Mouse (Mus musculus): ENCODE results near the gene Fbln2. TPM values are rescaled to one million over a fixed set of nuclear protein-coding genes. Genes with fewer than 3 reads are reported as not detected.

Gene Fbln2
- total and polyA plus RNA-seq, 3 experiments, result 0.27 TPM; not detected in 2

DNA sequence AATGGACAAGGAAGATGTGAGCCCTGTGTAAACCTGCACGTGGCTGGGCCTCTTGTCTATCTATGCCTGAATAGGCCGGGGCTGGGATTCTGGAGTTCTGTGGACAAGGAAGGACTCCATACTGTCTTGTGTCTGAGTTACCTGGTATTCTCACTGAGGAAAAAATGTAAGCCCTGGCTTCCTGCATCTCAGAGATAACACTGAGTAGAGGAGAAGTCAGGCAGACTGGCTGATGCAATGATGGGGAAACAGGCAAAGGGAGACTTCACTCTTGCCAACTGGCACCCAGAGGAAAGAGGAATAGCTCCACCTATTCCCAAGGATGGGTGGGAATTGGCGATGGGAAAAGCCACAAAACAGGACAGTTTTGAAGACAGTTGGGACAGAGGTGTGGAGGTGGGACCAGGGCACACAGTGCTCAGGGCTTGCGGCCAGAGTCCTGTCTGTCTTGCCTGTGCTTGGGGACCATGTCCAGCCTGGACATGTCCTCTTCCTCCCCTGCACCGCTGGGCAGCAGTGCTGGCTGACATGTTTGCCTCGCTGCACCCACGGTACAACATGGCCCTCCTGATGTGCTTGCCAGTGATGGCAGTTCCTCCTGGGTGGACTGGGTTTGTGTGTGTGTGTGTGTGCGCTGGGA is 48.2 kb downstream of the Fbln2 start:
- TF ChIP-seq GATA2 (IDR thresholded peaks at IDR 0.05; ENCODE audit: borderline replicate concordance, low read depth, low read length) (no peak), CTCF (IDR thresholded peaks at IDR 0.05; ENCODE audit: low read depth, low read length) (no peak), POLR2AphosphoS5 (IDR thresholded peaks at IDR 0.05; ENCODE audit: insufficient replicate concordance, low read depth, low read length) (no peak), GATA1 (IDR thresholded peaks at IDR 0.05; ENCODE audit: borderline replicate concordance, low read length) (no peak), TAL1 (conservative IDR thresholded peaks at IDR 0.05; ENCODE audit: low read depth, low read length) (no peak)
- no peak for DNase-seq (ENCODE audit: low spot score)
- peaks cover 9% of the 10 kb centered on the region; the same call in 1 of the 2 replicates for H3K27me3 ChIP-seq (ENCODE audit: insufficient read depth, low read length)

GRCm38 (mm10) chr6:91260987-91261367 is 48.7 kb downstream of the Fbln2 start:
- Histone ChIP-seq H3K9me3 (replicated peaks) (no peaks in the 10 kb centered on the region), H3K27me3 (ENCODE audit: insufficient read depth, low read length) (peaks cover 9% of the 10 kb centered on the region; the same call in 1 of the 2 replicates), H3K4me3 (ENCODE audit: low read depth, low read length) (no peak overlapping the region), H3K36me3 (replicated peaks) (no peaks in the 10 kb centered on the region), H3K4me1 (ENCODE audit: insufficient read depth, low read depth, low read length) (peaks cover 4% of the 10 kb centered on the region; the same call in 1 of the 2 replicates)
- TF ChIP-seq TAL1 (conservative IDR thresholded peaks at IDR 0.05; ENCODE audit: low read depth, low read length), result no peak
- no peak for TF ChIP-seq GATA1 (IDR thresholded peaks at IDR 0.05; ENCODE audit: borderline replicate concordance, low read length)
- no peak for TF ChIP-seq CTCF (IDR thresholded peaks at IDR 0.05; ENCODE audit: low read depth, low read length)
- TF ChIP-seq GATA2 (IDR thresholded peaks at IDR 0.05; ENCODE audit: borderline replicate concordance, low read depth, low read length), result no peak
- TF ChIP-seq POLR2AphosphoS5 (IDR thresholded peaks at IDR 0.05; ENCODE audit: insufficient replicate concordance, low read depth, low read length), result no peak
- ATAC-seq (ENCODE audit: extremely low read depth, insufficient number of reproducible peaks, low FRiP score, poor library complexity, severe bottlenecking) (no peak), DNase-seq (ENCODE audit: low spot score) (no peak)

More for the DNA sequence above, 48.2 kb downstream of the Fbln2 start:
- no peak for ATAC-seq (ENCODE audit: extremely low read depth, insufficient number of reproducible peaks, low FRiP score, poor library complexity, severe bottlenecking)
- Histone ChIP-seq H3K36me3 (replicated peaks) (no peaks in the 10 kb centered on the region), H3K9me3 (replicated peaks) (no peaks in the 10 kb centered on the region), H3K4me3 (ENCODE audit: low read depth, low read length) (no peak overlapping the region), H3K4me1 (ENCODE audit: insufficient read depth, low read depth, low read length) (peaks cover 4% of the 10 kb centered on the region; the same call in 1 of the 2 replicates)

- DNase-seq (ENCODE audit: low spot score), result no peak
- Histone ChIP-seq H3K27me3 (ENCODE audit: insufficient read depth, low read length) (peaks cover 5% of the 10 kb centered on the region; the same call in 1 of the 2 replicates), H3K36me3 (replicated peaks) (no peaks in the 10 kb centered on the region), H3K4me1 (ENCODE audit: insufficient read depth, low read depth, low read length) (no peaks in the 10 kb centered on the region; the same call in 1 of the 2 replicates), H3K9me3 (replicated peaks) (no peaks in the 10 kb centered on the region), H3K4me3 (ENCODE audit: low read depth, low read length) (no peak overlapping the region)
- no peak for TF ChIP-seq POLR2AphosphoS5 (IDR thresholded peaks at IDR 0.05; ENCODE audit: insufficient replicate concordance, low read depth, low read length)
- TF ChIP-seq CTCF (IDR thresholded peaks at IDR 0.05; ENCODE audit: low read depth, low read length), result no peak
- ATAC-seq (ENCODE audit: extremely low read depth, insufficient number of reproducible peaks, low FRiP score, poor library complexity, severe bottlenecking), result no peak
Measured at GRCm38 (mm10) chr6:91265616-91266015, 53.4 kb downstream of the Fbln2 start.

DNA sequence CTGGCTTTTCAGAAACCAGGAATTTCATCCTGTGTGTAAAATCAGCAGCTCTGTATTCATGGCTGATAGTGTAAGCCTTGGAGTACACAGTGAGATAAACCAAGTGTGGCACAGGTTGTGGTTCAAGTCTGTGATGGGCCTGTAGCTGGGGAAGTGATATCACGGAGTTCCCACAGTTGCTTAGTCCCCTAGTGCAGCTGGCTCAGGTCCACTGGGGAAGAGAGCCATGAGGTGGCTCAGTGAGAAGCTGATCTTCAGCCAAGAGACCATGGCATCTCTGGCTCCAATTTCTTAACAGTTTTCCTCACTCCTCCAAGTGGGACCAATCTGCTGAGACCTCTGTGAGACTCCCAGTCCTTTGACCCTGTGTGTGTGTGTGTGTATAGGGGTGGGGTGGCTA is 54.4 kb downstream of the Fbln2 start:
- DNase-seq (ENCODE audit: low spot score), result no peak
- Histone ChIP-seq H3K27me3 (ENCODE audit: insufficient read depth, low read length) (peaks cover 13% of the 10 kb centered on the region; the same call in 1 of the 2 replicates), H3K4me1 (ENCODE audit: insufficient read depth, low read depth, low read length) (no peaks in the 10 kb centered on the region), H3K36me3 (replicated peaks) (no peaks in the 10 kb centered on the region), H3K9me3 (replicated peaks) (no peaks in the 10 kb centered on the region), H3K4me3 (ENCODE audit: low read depth, low read length) (no peak overlapping the region)
- TF ChIP-seq POLR2AphosphoS5 (IDR thresholded peaks at IDR 0.05; ENCODE audit: insufficient replicate concordance, low read depth, low read length) (no peak), GATA2 (IDR thresholded peaks at IDR 0.05; ENCODE audit: borderline replicate concordance, low read depth, low read length) (no peak), CTCF (IDR thresholded peaks at IDR 0.05; ENCODE audit: low read depth, low read length) (no peak), GATA1 (IDR thresholded peaks at IDR 0.05; ENCODE audit: borderline replicate concordance, low read length) (no peak), TAL1 (conservative IDR thresholded peaks at IDR 0.05; ENCODE audit: low read depth, low read length) (no peak)
- no peak for ATAC-seq (ENCODE audit: extremely low read depth, insufficient number of reproducible peaks, low FRiP score, poor library complexity, severe bottlenecking)

- H3K4me3 ChIP-seq (ENCODE audit: low read depth, low read length), result no peak overlapping the region
- DNase-seq (ENCODE audit: low spot score), result no peak
- no peaks in the 10 kb centered on the region for H3K36me3 ChIP-seq (replicated peaks)
- H3K9me3 ChIP-seq (replicated peaks), result no peaks in the 10 kb centered on the region
- no peaks in the 10 kb centered on the region for H3K4me1 ChIP-seq (ENCODE audit: insufficient read depth, low read depth, low read length)
- ATAC-seq (ENCODE audit: extremely low read depth, insufficient number of reproducible peaks, low FRiP score, poor library complexity, severe bottlenecking), result no peak
- H3K27me3 ChIP-seq (ENCODE audit: insufficient read depth, low read length), result peaks cover 14% of the 10 kb centered on the region; the same call in 1 of the 2 replicates
- TF ChIP-seq GATA1 (IDR thresholded peaks at IDR 0.05; ENCODE audit: borderline replicate concordance, low read length) (no peak), GATA2 (IDR thresholded peaks at IDR 0.05; ENCODE audit: borderline replicate concordance, low read depth, low read length) (no peak), TAL1 (conservative IDR thresholded peaks at IDR 0.05; ENCODE audit: low read depth, low read length) (no peak), POLR2AphosphoS5 (IDR thresholded peaks at IDR 0.05; ENCODE audit: insufficient replicate concordance, low read depth, low read length) (no peak), CTCF (IDR thresholded peaks at IDR 0.05; ENCODE audit: low read depth, low read length) (no peak)
Measured at GRCm38 (mm10) chr6:91268318-91268717, 56.1 kb downstream of the Fbln2 start.

DNA sequence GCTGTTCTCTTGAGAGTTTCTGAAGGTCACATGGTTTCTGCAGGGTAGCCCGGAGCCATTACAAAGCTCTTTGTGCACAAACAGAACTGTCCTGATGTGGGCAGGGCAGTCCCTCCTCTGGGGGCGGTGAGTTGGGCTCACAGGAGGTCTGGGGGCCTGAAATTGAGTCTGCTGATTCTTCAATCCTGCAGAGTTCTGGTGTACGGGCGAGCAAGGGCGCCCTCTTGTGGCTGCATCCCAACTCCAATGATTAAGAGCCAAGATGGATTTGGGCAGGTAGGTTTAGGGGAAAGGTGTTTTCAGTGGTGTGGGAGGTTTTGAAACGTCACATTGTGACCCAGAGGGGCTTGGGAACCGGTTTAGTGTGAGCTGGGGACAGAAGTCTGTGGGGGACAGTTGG is 65.3 kb downstream of the Fbln2 start:
- DNase-seq (ENCODE audit: low spot score) (peak; percentile 42), ATAC-seq (ENCODE audit: extremely low read depth, insufficient number of reproducible peaks, low FRiP score, poor library complexity, severe bottlenecking) (no peak)
- Histone ChIP-seq H3K4me1 (ENCODE audit: insufficient read depth, low read depth, low read length) (no peaks in the 10 kb centered on the region), H3K27me3 (ENCODE audit: insufficient read depth, low read length) (peaks cover 11% of the 10 kb centered on the region), H3K4me3 (ENCODE audit: low read depth, low read length) (no peak overlapping the region), H3K9me3 (replicated peaks) (no peaks in the 10 kb centered on the region), H3K36me3 (replicated peaks) (no peaks in the 10 kb centered on the region)
- TF ChIP-seq CTCF (IDR thresholded peaks at IDR 0.05; ENCODE audit: low read depth, low read length) (peak; percentile 70), GATA2 (IDR thresholded peaks at IDR 0.05; ENCODE audit: borderline replicate concordance, low read depth, low read length) (no peak)
